Mouse (Mus musculus): ENCODE results near the gene Fam102a. TPM values are rescaled to one million over a fixed set of nuclear protein-coding genes. Genes with fewer than 3 reads are reported as not detected.

The Fam102a gene
- polyA plus RNA-seq, 1 experiment from 2014 or later = 10.9 TPM

GRCm38 (mm10) chr2:32612274-32612673, 77.1 kb downstream of the Fam102a start:
- H3K4me3 ChIP-seq = no peak overlapping the region
- 60% methylated on average over 26 of the region's 26 CpGs for WGBS
- peaks cover 1% of the 10 kb centered on the region; the same call in 1 of the 2 replicates for H3K9me3 ChIP-seq
- peaks cover 11% of the 10 kb centered on the region; the same call in 1 of the 2 replicates for H3K27me3 ChIP-seq (ENCODE audit: insufficient read depth, poor library complexity, severe bottlenecking)
- no peak for DNase-seq (ENCODE audit: low spot score)
- peaks cover 35% of the 10 kb centered on the region for H3K36me3 ChIP-seq
- H3K4me1 ChIP-seq (replicated peaks) = peaks cover 43% of the 10 kb centered on the region
- H3K27ac ChIP-seq = no peak overlapping the region

GRCm38 (mm10) chr2:32617109-32617508, 82.0 kb downstream of the Fam102a start:
- Histone ChIP-seq H3K4me1 (replicated peaks) (peaks cover 44% of the 10 kb centered on the region), H3K4me3 (no peak overlapping the region), H3K36me3 (peaks cover 49% of the 10 kb centered on the region), H3K9me3 (peaks cover 5% of the 10 kb centered on the region; the same call in 1 of the 2 replicates), H3K27me3 (ENCODE audit: insufficient read depth, poor library complexity, severe bottlenecking) (no peaks in the 10 kb centered on the region), H3K27ac (no peak overlapping the region)
- DNase-seq (ENCODE audit: low spot score) = no peak
- WGBS = 94% methylated on average over 1 of the region's 1 CpGs

GRCm38 (mm10) chr2:32617601-32618000, 82.5 kb downstream of the Fam102a start:
- no peak overlapping the region for H3K4me3 ChIP-seq
- peaks cover 44% of the 10 kb centered on the region for H3K36me3 ChIP-seq
- H3K27ac ChIP-seq = no peak overlapping the region
- 93% methylated on average over 4 of the region's 4 CpGs for WGBS
- H3K4me1 ChIP-seq (replicated peaks) = peaks cover 40% of the 10 kb centered on the region
- DNase-seq (ENCODE audit: low spot score) = no peak
- H3K27me3 ChIP-seq (ENCODE audit: insufficient read depth, poor library complexity, severe bottlenecking) = no peaks in the 10 kb centered on the region
- H3K9me3 ChIP-seq = peaks cover 5% of the 10 kb centered on the region; the same call in 1 of the 2 replicates

- Histone ChIP-seq H3K4me3 (no peak overlapping the region), H3K27me3 (ENCODE audit: insufficient read depth, poor library complexity, severe bottlenecking) (no peaks in the 10 kb centered on the region), H3K4me1 (replicated peaks) (peaks cover 40% of the 10 kb centered on the region), H3K9me3 (peaks cover 5% of the 10 kb centered on the region; the same call in 1 of the 2 replicates), H3K27ac (no peak overlapping the region), H3K36me3 (peaks cover 41% of the 10 kb centered on the region)
- 75% methylated on average over 9 of the region's 9 CpGs for WGBS
- DNase-seq (ENCODE audit: low spot score) = no peak
Measured at GRCm38 (mm10) chr2:32618051-32618450, 82.9 kb downstream of the Fam102a start.

Other genes starting within 250 kb of the Fam102a start
- gene Golga2, start 247.9 kb upstream of the Fam102a start, polyA plus RNA-seq (2016; fragmentation: Nextera tagmentation; extraction: Ambion mirVana) = 20.2 and 22.6 TPM in 2 replicates
- 488 and 544 TPM in 2 replicates for gene Swi5, start 247.3 kb upstream of the Fam102a start, polyA plus RNA-seq (2016; fragmentation: Nextera tagmentation; extraction: Ambion mirVana)
- 56.3 and 69.4 TPM in 2 replicates for gene Ciz1, start 183.0 kb upstream of the Fam102a start, polyA plus RNA-seq (2016; fragmentation: Nextera tagmentation; extraction: Ambion mirVana)
- 12.3 and 17.0 TPM in 2 replicates for gene Dnm1, start 182.0 kb upstream of the Fam102a start, polyA plus RNA-seq (2016; fragmentation: Nextera tagmentation; extraction: Ambion mirVana)
- 41.4 and 66.7 TPM in 2 replicates for gene 1110008P14Rik, start 153.4 kb upstream of the Fam102a start, polyA plus RNA-seq (2016; fragmentation: Nextera tagmentation; extraction: Ambion mirVana)
- gene Lcn2, start 147.1 kb upstream of the Fam102a start, polyA plus RNA-seq (2016; fragmentation: Nextera tagmentation; extraction: Ambion mirVana) = not detected in 2 replicates
- 26.3 and 32.3 TPM in 2 replicates for gene Ptges2, start 139.4 kb upstream of the Fam102a start, polyA plus RNA-seq (2016; fragmentation: Nextera tagmentation; extraction: Ambion mirVana)
- 6.0 and 6.4 TPM in 2 replicates for gene Naif1, start 84.9 kb upstream of the Fam102a start, polyA plus RNA-seq (2016; fragmentation: Nextera tagmentation; extraction: Ambion mirVana)
- gene Slc25a25, start 83.9 kb upstream of the Fam102a start, polyA plus RNA-seq (2016; fragmentation: Nextera tagmentation; extraction: Ambion mirVana) = 28.8 and 34.4 TPM in 2 replicates
- gene Dpm2, start 35.5 kb downstream of the Fam102a start, polyA plus RNA-seq (2016; fragmentation: Nextera tagmentation; extraction: Ambion mirVana) = 116 and 131 TPM in 2 replicates
- gene Pip5kl1, start 39.5 kb downstream of the Fam102a start, polyA plus RNA-seq (2016; fragmentation: Nextera tagmentation; extraction: Ambion mirVana) = 1.6 and 2.5 TPM in 2 replicates
- gene 9430097D07Rik, start 40.4 kb downstream of the Fam102a start, polyA plus RNA-seq (2016; fragmentation: Nextera tagmentation; extraction: Ambion mirVana) = 0.11 and 0.39 TPM in 2 replicates
- gene St6galnac4, start 51.8 kb downstream of the Fam102a start, polyA plus RNA-seq (2016; fragmentation: Nextera tagmentation; extraction: Ambion mirVana) = 19.8 and 21.0 TPM in 2 replicates
- 12.7 and 14.1 TPM in 2 replicates for gene St6galnac6, start 64.4 kb downstream of the Fam102a start, polyA plus RNA-seq (2016; fragmentation: Nextera tagmentation; extraction: Ambion mirVana)
- gene Ak1, start 86.4 kb downstream of the Fam102a start, polyA plus RNA-seq (2016; fragmentation: Nextera tagmentation; extraction: Ambion mirVana) = 26.9 and 37.6 TPM in 2 replicates
- gene Eng, start 111.3 kb downstream of the Fam102a start, polyA plus RNA-seq (2016; fragmentation: Nextera tagmentation; extraction: Ambion mirVana) = 28.8 and 35.8 TPM in 2 replicates
- gene Fpgs, start 168.8 kb downstream of the Fam102a start, polyA plus RNA-seq (2016; fragmentation: Nextera tagmentation; extraction: Ambion mirVana) = 25.9 and 29.5 TPM in 2 replicates
- gene Cdk9, start 177.7 kb downstream of the Fam102a start, polyA plus RNA-seq (2016; fragmentation: Nextera tagmentation; extraction: Ambion mirVana) = 121 and 125 TPM in 2 replicates
- gene Sh2d3c, start 185.7 kb downstream of the Fam102a start, polyA plus RNA-seq (2016; fragmentation: Nextera tagmentation; extraction: Ambion mirVana) = 27.6 and 39.1 TPM in 2 replicates
- gene 6330409D20Rik, start 205.7 kb downstream of the Fam102a start, polyA plus RNA-seq (2016; fragmentation: Nextera tagmentation; extraction: Ambion mirVana) = 1.3 and 1.7 TPM in 2 replicates
- gene Tor2a, start 221.9 kb downstream of the Fam102a start, polyA plus RNA-seq (2016; fragmentation: Nextera tagmentation; extraction: Ambion mirVana) = 56.9 and 61.6 TPM in 2 replicates
- 0.31 and 0.73 TPM in 2 replicates for gene Ttc16, start 240.3 kb downstream of the Fam102a start, polyA plus RNA-seq (2016; fragmentation: Nextera tagmentation; extraction: Ambion mirVana)
- 5.7 and 7.2 TPM in 2 replicates for gene Ptrh1, start 240.5 kb downstream of the Fam102a start, polyA plus RNA-seq (2016; fragmentation: Nextera tagmentation; extraction: Ambion mirVana)
- gene Cfap157, start 249.1 kb downstream of the Fam102a start, polyA plus RNA-seq (2016; fragmentation: Nextera tagmentation; extraction: Ambion mirVana) = 1.1 and 1.2 TPM in 2 replicates

Measured in hindbrain, embryonic 10.5 days (tissue).